Mouse (Mus musculus) liver, embryonic 16.5 days (tissue): ENCODE results near the gene Olfr829. TPM values are rescaled to one million over a fixed set of nuclear protein-coding genes. Genes with fewer than 3 reads are reported as not detected.
"Not testable (repeated sequence)": the region's sequence is repeated elsewhere in the genome, so short reads cannot be mapped to it uniquely, and the experiment has no call there.

ENCODE experiments used
- ATAC-seq: fragments of 200-750 bp; cut with Nextera tagmentation; 2 replicates; pipeline ENCODE4 v1.8.0; 2017; ENCODE audit warnings: low read depth, mild to moderate bottlenecking, moderate number of reproducible peaks, moderate library complexity
- H3K27ac ChIP-seq: fragments of 300-500 bp; sonication (generic); 2 replicates; pipeline ENCODE4 v1.5.1; 2014; ENCODE audit warnings: mild to moderate bottlenecking, low read length
- H3K27me3 ChIP-seq: fragments of 300-500 bp; sonication (generic); 2 replicates; pipeline ENCODE4 v1.6.1; 2014; ENCODE audit warnings: low read depth, low read length, mixed read lengths; ENCODE audit not compliant: control insufficient read depth, insufficient read depth
- H3K36me3 ChIP-seq: fragments of 300-500 bp; sonication (generic); 2 replicates; pipeline ENCODE4 v1.6.1; 2014; ENCODE audit warnings: mild to moderate bottlenecking; ENCODE audit not compliant: control insufficient read depth, insufficient read depth
- H3K4me1 ChIP-seq: fragments of 300-500 bp; sonication (generic); 2 replicates; pipeline ENCODE4 v1.6.1; 2014; ENCODE audit warnings: low read depth, low read length, mixed read lengths; ENCODE audit not compliant: control insufficient read depth
- H3K4me2 ChIP-seq: fragments of 300-500 bp; sonication (generic); 2 replicates; pipeline ENCODE4 v1.6.1; 2014; ENCODE audit warnings: low read depth, low read length, mixed read lengths
- H3K4me3 ChIP-seq: fragments of 300-500 bp; sonication (generic); 2 replicates; pipeline ENCODE4 v1.5.1; 2014; ENCODE audit warnings: low read depth, mild to moderate bottlenecking, low read length
- H3K9ac ChIP-seq: fragments of 300-500 bp; sonication (generic); 2 replicates; pipeline ENCODE4 v1.6.1; 2014; ENCODE audit warnings: low read depth, low read length
- H3K9me3 ChIP-seq: fragments of 300-500 bp; sonication (generic); replicated peaks from 2 replicates; pipeline ENCODE4 v1.6.1; 2016; ENCODE audit warnings: low read length; ENCODE audit not compliant: control insufficient read depth
- WGBS: fragments of 180-500 bp; shearing (Covaris S2); extraction: QIAGEN DNeasy Blood & Tissue Kit; methylation state at CpG from one replicate; pipeline ENCODE4 v1.1.7; 2014; ENCODE audit not compliant: insufficient replicate concordance; 5-methylcytosine and 5-hydroxymethylcytosine counted together
- polyA plus RNA-seq: library from polyadenylated mRNA; unstranded; fragments of >200 nt; fragmentation: Nextera tagmentation; extraction: Ambion mirVana; gene quantifications from 2 replicates; pipeline ENCODE4 v1.2.1, GENCODE M21; 2015

Gene Olfr829
- not detected in 2 replicates for polyA plus RNA-seq

DNA sequence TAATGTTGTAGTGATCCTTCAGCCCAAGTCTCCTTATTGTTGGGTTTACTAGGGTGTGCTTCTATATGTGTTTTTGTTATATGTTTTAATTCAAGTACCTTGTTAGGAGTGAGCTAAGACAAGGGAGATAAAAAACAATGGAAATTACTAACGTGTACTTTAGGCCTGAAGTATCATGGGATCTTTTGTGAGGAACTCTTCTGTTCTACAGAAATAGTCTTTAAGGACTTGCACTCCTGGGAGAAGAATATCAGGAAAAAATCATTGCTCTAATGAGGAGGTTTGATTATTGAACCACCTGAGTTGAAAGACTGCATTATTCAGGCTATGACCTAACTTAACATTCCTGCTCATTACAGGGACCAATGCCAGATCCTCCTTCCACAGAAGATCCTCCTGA is at the start of gene Olfr829:
Olfr829 (plus strand) TSS at position 301 of the 400 bp plus-strand sequence.
- Histone ChIP-seq H3K4me1 (no peaks in the 10 kb centered on the region), H3K27me3 (no peaks in the 10 kb centered on the region), H3K36me3 (no peaks in the 10 kb centered on the region), H3K9me3 (no peaks in the 10 kb centered on the region), H3K4me2 (no peak within 1 kb of the TSS), H3K4me3 (no peak within 1 kb of the TSS), H3K9ac (no peak within 1 kb of the TSS), H3K27ac (no peak within 1 kb of the TSS)
- no peak for ATAC-seq
- WGBS = 33% methylated on average over 1 of the region's 1 CpGs

DNA sequence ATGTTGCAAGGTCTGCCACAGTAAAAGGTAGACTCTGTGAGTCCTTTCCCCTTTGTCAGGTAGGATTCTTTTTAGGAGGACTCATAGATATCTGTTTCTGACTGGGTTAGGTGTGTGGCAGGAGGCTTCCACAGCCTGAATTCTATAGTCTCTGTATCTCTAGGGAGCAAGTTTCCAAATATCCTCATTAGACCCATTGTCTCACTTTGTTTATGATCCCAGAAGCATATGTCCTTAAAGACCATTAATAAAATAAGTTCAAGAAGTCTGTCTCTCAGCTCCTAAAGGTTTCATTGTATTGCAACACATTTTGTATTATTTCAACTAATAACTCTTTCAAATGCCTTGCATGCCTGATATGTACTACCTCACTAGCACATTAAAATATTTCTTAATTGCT is 35.3 kb upstream of the Olfr829 start, which contains the start of gene Olfr828:
Olfr828 (minus strand) TSS at position 101 of the 400 bp plus-strand sequence.
- H3K4me1 ChIP-seq = no peaks in the 10 kb centered on the region
- no peak within 1 kb of the TSS for H3K4me3 ChIP-seq
- H3K4me2 ChIP-seq = no peak within 1 kb of the TSS
- no peak for ATAC-seq
- H3K27me3 ChIP-seq = no peaks in the 10 kb centered on the region
- H3K9ac ChIP-seq = no peak within 1 kb of the TSS
- H3K9me3 ChIP-seq = no peaks in the 10 kb centered on the region
- H3K36me3 ChIP-seq = no peaks in the 10 kb centered on the region
- no peak within 1 kb of the TSS for H3K27ac ChIP-seq

DNA sequence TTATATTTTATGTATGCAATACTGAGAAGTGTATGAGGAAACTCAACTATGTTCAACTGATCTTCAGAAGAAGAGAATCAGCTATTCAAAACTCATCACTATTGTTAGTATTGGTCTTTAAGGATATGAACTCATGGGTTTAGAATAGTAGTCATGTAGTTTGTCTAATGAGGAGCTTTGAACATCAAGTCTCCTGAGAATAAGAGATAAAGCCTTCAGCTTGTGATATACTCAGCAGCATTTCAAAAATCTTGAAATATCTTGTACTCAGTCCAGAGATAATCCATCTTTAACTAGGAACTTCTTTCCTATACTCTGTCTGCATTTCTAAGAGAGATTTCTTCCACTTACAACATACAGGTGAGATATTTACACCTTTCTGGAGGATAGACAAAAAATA is 19.7 kb downstream of the Olfr829 start, which contains the start of gene Olfr830:
Olfr830 (plus strand) TSS at position 301 of the 400 bp plus-strand sequence.
- no peak within 1 kb of the TSS for H3K27ac ChIP-seq

DNA sequence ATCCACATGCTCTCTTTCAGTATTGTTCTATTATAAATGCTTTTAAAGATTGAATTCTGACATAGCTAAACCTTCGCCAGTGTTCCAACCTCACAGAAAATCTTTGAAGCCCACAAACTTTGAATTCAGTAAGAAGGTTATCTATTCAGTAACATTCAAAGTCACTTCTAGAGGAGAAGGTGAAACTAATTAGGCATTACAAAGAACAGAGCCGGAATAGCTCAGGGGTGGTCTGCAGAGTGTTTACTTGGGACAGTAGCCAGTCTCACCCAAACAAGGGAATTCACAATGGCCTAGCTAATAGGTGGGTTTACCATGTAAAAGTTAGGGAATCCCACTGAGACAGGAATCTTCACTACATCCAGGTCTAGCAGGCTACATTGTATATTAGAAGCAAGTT is 53.0 kb downstream of the Olfr829 start:
- not testable (repeated sequence) for H3K27ac ChIP-seq, H3K27me3 ChIP-seq, H3K9ac ChIP-seq, H3K36me3 ChIP-seq, H3K4me2 ChIP-seq, ATAC-seq, H3K4me3 ChIP-seq, H3K4me1 ChIP-seq, H3K9me3 ChIP-seq
- 56% methylated on average over 2 of the region's 2 CpGs for WGBS

More for the DNA sequence above, 19.7 kb downstream of the Olfr829 start, which contains the start of gene Olfr830:
- H3K4me1 ChIP-seq = no peaks in the 10 kb centered on the region
- no peak within 1 kb of the TSS for H3K9ac ChIP-seq
- no peaks in the 10 kb centered on the region for H3K27me3 ChIP-seq
- no peak within 1 kb of the TSS for H3K4me2 ChIP-seq
- no peak for ATAC-seq
- H3K36me3 ChIP-seq = no peaks in the 10 kb centered on the region
- no peaks in the 10 kb centered on the region for H3K9me3 ChIP-seq
- H3K4me3 ChIP-seq = no peak within 1 kb of the TSS

Other genes starting within 250 kb of the Olfr829 start
- 0.08 and 0.14 TPM in 2 replicates for gene Muc16, start 180.4 kb upstream of the Olfr829 start, polyA plus RNA-seq
- gene Olfr24, start 90.9 kb upstream of the Olfr829 start, polyA plus RNA-seq = not detected in 2 replicates
- not detected in 2 replicates for gene Olfr828, start 35.4 kb upstream of the Olfr829 start, polyA plus RNA-seq
- gene Olfr830, start 19.8 kb downstream of the Olfr829 start, polyA plus RNA-seq = not detected in 2 replicates
- gene Olfr832, start 82.2 kb downstream of the Olfr829 start, polyA plus RNA-seq = not detected in 2 replicates
- not detected in 2 replicates for gene Olfr834, start 133.1 kb downstream of the Olfr829 start, polyA plus RNA-seq
- not detected in 2 replicates for gene Olfr835, start 177.8 kb downstream of the Olfr829 start, polyA plus RNA-seq